Mouse (Mus musculus) lung, postnatal 14 days (tissue): Measurements from ENCODE around the gene Lgi4.

Experiments
- DNase-seq: peaks from one replicate; pipeline ENCODE4 v3.0.0; 2021

The Lgi4 gene

DNA sequence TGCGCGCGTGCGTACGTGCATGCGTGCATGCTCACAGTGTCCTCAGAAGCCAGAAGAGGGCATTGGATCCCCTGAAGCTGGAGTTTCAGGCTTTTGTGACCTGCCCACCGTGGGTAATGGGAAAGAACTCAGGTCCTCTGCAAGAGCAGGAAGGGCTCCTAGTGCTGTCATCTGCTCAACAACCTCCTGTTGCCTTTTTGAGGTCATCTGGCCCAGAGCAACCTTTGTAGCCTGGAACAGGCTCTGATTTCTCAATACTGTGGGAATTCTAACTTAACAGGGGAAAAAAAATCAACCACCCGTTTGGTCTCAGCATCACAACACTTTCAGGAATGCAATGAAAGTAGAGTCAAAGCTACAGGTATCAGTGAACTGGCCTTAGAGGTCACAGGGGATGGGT lies 20.5 kb downstream of the Lgi4 start:
- no peak for DNase-seq

DNA sequence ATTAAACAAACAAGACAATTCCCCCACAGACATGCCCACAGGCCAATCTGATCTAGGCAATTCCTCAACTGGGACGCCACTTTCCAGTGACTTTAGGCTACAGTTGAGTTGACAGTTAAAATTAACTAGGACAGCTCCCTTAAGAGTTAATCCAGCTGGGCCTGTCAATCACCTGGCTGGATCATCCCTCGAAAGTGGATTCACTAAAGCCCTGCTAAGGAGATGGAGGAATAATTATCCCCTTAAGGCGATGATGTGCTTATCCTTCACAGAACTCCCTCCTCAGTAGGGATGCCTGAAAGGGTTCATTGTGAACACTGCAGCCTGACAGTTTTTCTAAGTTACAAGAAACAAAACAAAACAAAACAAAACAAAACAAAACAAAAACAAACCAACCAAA lies 21.5 kb downstream of the Lgi4 start:
- no peak for DNase-seq

DNA sequence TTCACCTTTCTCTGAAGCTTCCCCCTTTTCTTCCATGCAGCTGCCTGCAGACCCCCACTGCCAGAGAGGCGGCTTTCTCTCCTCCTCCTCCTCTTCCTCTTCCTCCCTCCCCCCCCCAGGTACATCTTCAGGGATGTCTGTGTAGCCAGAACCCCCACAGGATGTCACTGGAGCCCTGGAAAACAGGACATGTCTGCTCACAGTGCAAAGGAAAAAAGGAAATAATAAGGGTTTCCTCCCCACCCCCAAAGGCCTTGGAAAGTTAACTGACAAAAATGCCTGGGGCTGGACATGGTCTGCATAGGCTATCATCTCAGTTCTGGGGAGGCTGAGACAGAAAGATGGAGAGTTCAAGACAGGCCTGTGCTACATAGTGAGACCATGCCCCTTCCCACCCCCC lies 22.0 kb downstream of the Lgi4 start:
- no peak for DNase-seq

DNA sequence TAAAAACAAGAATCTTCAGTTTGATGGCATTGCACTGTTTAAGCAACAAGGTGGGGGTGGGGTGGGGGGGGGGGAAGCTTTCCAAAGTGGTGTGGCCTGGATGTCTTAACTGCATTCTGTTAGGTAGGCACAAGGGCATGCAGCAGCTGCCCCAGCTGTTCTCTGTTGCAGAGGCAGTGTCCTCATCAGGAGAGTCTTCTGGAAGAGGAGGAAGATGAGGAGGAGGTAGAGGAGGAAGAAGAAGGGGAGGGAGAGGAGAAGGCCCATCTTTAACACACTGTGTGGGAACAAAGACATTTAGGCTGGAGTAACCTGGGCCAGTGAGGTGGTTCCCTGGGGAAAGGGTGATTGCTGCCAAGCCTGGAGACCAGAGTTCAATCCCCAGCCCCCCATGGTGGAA lies 23.0 kb downstream of the Lgi4 start:
- DNase-seq, result no peak

DNA sequence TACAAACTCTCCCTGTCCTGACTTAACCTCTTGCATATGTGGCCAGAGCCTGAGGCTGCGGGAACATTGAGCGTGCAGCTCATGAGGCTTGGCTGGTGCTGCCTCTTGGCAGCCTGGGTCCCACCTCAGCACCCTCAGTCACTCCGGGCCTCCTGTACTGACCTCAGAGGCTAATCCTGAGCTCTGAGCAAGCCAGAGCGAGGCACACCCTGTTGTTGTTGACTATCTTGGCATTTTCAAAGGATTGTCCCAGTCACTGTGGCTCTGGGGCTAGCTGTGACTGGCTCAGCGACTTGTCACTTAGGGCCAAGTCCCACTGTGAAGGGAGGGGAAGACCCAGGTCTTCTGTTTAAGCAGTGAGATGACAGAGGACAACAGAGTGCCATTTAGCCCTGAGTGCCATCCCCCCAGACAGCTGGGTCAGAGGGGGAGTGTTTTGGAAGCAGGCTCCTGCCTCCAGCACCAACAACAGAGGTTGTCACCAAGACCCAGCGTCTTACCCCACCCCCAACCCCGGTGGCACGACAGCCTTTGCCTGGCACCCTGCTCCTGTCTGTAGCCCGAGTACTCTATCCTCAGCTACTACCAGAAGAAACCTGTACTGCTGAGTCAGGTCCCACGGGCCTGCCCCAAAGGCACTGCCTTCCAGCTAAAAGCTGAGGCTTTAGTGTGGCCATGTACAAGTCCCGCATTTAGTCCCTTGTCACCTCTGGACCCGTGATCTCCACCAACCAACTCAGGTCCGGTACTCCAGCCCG lies 23.9 kb downstream of the Lgi4 start:
- DNase-seq, result peak; percentile 49

DNA sequence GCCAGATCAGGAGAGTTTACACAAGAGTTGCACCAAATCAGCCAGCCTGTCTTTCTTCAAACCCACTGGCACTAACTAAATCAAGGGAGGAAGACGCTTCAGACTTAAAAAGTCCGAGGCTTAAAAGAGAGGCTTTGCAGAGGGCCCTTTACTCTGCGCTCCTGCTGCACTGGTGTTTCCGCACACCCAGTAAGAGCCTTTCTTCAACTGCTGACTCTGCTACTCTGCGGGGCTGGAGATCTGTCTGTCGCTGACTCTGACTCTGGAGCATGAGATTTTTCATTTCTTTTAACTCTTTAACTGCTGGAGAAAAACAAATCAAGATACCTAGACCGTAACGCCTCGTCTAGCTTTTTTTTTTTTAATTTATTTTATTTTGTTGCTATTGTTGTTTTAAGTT lies 25.0 kb downstream of the Lgi4 start:
- no peak for DNase-seq

DNA sequence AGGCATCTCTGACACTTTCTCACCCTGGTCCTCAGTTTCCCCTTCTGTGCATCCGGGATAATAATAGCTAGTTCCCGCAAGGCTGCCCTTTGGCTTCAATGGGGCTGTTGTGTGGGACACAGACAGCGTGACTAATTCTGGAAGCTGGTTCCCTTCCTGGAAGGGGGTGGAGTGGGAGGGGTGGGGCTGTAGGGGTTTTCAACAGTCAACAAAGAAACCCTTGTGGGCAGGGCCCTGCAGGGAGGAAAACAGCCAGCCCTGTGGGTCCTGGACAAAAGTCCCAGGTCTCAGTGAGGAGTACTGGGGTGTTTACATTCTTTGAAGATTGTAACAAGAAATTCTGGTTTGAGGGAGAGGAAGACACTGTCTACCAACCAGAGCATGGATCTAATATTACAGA lies 26.0 kb downstream of the Lgi4 start:
- peak; percentile 43 for DNase-seq

DNA sequence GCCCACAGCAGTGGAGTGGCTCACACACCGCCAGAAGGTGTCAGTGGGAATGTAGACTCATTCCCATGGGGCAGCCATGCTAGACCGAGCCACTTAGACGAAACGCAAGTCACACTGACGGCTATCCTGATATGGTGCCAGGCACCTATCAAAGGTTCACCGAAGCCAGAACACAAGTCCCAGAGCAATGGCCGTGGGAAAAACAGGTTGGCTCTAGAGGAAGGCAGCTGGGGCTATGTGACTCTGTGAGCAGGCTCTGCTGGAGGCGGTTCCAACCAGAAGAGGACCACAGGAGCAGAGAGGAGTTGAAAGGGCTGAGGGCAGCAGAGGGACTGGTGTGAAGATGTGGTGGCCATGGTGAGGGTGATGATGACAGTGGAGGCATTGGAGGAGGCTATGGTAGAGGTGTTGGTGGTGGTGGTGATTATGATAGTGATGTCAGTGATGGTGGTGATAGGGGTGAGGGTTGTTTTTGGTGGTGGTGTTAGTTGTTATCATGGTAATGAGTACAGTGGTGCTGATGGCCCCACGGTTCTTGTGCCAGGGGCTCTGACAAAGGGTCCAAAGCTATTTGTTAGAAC lies 27.1 kb downstream of the Lgi4 start:
- DNase-seq, result no peak

DNA sequence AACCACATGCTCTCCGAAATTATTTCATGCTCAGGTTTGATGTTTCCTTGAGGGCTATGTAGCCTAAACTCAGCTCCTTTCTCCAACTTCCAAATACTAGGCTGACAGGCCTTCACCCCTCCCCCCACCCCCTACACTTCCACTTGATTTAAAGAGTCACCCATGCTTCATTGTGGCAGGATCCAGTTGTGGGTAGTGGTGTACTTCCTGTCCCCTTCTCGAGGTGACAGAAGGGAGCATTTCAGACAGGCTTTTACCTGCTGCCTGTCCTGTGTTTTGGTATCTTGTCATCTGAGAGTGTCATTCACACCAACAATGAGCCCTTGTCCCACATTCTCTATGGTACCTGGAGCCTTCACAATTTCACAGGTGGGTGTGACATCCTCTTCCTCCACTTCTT lies 28.1 kb downstream of the Lgi4 start:
- DNase-seq, result no peak

DNA sequence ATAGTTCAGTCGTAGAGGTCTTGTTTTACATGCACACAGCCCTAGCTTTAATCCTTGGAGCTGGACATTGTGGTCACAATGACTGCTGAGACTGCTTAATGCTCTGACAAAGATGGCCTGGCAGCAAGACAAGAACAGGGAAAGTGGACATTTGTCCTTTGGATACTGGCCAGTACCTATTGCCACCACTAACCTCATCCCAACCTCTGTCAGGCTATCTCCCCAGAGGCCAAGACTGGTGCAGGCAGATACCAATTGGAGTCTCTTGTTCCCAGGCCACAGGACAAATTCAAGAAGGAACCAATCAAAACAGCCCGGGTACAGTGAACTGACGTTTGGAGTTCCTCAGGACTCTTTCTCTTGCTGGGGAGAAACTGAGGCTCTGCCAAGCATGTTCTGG lies 29.1 kb downstream of the Lgi4 start:
- DNase-seq, result no peak

DNA sequence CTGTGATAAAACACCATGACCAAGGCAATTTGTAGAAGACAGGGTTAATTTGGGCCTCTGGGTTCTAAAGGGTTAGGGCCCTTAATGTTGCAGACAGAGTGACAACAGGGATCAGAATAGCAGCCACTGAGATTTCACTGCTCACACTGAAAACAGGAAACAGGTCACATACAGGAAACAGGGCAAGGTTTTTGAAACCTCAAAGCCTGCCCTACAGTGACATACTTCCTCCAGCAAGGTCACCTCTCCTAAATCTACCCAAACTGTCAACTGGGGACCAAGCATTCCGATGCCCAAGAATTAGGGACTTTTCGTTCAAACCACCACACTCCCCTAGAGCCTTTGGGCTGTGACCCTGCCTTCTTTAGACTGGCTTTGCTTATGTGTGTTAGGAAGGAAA lies 30.6 kb downstream of the Lgi4 start:
- DNase-seq, result no peak

DNA sequence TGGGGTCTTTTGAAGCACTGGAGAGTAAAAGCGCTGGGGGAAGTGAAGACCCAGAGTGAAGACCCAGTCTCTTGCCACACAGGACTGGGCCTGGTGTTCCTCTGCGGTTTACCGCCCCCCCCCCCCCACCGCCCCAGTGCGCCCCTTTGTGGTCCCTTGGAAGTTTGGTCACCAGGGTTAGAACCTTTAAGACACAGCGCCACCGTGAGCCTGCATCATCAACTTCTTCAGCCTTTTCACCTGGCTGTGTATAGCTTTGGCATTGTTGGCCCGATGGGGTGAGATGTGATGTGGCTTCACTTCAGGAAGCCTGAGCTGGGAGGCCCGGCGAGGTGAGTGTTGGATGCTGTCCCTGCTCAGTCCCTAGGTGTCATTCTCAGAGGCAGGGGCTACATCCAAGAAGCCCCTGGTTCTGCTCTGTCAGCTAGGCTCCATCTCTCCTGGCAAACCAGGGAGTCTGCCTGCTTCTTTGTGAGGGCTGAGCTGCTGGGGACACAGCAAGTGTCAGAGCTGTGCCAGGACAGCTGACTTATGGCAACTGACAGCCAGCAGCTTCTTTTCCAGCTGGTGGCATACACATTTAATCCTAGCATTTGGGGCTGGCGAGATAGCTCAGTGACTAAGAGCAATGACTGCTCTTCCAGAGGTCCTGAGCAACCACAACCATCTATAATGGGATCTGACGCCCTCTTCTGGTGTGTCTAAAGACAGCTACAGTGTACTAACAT lies 35.8 kb downstream of the Lgi4 start:
- DNase-seq, result no peak

DNA sequence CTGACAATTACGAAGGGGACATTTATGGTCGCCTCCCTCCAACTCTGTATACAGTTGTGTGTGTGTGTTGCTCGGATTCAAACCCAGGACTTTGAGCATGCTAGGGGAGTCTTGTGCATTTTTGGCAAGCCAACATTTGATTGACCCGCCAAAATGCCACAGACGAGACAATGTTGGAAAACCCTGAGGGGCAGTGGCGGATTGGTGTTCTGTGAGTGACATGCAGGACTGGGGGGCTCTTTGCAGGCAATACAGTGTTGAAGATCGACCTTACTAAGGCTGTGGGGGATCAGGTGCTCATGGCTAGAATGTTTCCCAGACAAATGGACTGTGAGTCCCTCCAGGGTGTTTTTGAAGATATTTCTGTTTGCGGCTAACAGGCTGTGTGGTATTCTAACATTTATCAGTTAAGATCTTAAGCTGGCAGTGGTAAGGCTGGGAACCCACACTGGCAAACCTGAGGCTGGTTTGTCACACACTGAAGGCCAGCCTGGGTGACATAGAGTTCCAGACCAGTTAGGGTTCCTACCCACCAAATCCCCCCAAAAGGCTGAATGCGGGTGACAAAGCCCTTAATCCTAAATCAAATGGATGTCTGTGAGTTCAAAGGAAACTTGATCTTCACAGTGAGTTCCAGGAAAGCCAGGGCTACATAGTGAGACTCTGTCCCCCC lies 37.9 kb downstream of the Lgi4 start:
- no peak for DNase-seq

DNA sequence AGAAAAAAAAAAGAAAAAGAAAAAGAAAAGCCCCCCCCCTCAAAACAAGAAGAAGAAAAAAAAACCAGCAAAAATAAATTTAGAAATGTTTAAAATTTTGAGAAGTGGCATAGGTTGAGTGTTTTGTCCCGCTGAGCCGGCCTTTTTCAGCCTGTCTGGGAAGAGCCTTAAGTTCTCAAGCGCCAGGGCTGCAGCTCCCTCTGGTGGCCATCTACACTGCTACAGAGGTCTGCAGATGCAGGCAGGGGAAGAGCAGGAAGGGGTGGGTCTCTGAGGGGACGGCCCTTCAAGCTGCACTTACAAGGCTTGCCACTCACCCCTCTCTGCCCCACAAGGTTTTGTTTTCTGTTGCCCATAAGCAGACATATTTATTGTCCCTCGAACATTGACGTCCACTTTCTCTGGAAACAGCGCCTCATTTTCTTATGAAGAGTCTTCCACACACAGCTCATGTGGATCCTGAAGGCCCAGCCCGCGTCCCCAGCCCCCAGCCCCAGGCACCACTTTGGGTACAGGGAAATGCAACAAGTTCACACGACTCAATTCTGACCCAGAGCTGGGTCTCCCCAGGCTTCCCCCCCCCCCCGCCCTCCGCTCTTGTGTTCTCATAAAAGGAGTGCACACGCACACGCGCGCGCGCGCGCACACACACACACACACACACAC lies 38.6 kb downstream of the Lgi4 start:
- DNase-seq, result peak; percentile 96

DNA sequence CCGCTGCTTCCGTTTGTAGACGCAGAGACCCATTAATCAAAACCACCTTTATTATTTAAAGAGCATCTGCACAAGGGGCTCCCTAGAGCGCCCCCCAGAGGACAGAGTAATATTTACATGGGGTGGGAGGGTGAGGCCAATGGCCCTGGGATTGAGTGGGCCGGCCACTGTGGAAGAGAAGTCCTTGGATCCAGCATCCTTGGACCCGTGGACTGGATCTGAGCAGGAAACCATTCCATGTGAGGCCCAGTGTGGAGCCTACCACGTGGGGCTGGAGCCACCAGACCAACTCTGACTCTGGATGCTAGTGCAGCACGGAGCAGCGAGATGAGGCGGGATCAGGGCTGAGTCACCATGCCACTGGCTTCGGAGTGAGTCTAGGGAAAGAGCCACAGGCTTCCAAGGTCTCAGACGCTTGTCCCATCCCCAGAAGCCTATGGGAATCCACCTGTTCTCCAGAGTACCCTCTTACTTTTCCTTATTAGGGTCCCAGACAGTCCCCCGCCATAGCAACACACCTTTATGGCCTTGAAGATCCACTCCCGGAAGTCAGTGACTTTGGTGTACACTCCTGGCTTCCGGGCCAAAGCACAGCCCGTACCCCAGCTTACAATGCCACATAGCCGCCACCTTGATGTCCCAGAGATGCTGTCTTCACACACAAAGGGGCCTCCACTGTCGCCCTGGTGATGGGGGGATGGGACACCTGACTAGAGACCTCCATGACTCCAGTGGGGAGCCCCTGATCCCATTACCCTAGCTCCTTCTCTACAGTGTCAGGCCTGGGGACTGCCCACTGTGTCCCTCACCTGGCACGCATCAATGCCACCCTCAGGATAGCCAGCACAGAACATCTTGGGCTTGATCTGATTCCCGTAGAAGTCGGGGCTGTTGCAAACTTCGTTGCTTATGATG lies 39.8 kb downstream of the Lgi4 start:
- no peak for DNase-seq

DNA sequence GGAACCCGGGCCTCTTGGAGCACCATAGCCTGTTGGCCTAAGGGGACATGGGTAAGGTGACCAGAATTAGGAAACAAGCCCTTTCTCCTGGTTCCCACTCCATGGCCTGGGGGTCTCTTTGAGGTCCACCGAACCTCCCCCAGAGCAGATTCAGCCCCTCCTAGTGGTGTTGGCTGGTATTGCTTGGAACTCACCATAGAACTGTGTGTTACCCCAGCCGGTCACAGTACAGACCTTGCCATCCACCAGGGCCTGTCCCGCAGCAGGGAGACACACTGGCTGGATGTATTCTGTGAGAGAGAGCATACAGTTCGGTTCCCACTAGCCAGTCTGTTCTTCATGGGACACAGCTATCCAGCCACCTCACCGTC lies 40.5 kb downstream of the Lgi4 start:
- no peak for DNase-seq

DNA sequence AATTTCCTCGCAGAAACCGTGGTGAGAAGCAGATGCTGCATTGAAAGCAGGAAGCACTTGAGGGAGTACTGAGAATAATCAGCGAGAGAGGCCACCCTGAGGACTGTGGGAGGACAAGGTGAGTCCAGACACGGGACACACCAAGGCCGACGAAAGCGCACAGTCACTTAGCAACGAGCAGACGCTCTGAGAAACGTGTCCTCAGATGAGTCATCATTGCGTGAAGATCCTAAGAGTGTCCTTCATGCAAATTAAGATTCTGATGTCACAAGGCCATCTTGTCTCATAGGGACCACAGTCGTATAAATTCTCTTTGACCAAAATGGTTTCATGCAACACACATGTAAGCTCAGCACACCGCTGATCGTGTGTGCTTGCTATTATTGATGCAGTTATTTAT lies 41.6 kb downstream of the Lgi4 start:
- DNase-seq, result no peak

DNA sequence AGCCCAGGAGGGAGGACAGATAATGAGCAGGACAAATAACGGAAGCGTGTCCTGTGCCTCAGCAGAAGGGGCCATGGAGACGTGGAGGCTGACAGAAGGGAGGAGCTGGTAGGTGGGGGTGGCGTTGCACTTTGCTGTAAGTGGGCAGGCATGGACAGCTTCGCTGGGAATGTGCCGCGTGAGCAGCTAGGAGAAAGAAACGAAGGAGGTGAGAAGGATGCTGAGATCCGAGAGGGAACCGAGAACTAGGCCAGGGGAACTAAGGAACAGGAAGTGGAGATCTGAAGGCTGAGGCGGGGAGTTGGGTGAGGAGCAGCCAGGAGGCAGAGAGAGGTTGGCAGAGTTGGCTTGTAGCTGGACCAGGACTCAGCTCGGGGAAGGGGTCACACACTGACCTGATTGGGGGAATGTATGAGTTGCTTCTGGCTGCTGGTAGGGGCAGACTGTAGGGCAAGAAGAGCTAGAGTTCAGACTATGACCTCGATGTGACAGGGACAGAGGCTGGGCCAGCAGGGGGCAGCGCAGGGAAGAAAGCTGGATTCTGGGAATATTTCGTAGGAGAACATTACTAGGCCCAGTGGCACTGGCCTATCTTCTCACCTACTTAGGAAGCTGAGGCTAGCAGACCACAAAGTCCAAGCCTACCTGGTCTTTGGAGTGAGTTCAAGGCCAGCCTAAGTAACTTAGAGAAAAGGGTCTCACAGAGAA lies 46.1 kb downstream of the Lgi4 start:
- peak; percentile 70 for DNase-seq

DNA sequence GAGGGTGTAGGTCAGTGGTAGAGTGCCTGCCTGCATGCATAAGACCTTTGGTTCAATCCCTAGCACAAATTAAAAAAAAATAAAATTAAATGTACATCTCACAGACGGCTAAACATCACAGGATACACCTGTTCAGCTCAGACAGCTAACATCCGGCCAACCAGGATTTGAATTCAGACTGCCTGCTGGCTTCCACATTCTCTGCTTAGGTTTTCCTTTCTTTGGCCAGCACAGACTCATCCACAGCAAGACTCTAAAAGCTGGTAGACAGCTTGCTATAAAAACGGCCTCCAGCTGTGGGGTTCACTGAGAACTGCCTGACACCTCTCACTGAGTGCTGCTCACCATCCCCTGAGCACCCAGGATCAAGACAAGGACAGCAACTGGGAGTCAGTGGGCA lies 47.0 kb downstream of the Lgi4 start:
- DNase-seq, result no peak

DNA sequence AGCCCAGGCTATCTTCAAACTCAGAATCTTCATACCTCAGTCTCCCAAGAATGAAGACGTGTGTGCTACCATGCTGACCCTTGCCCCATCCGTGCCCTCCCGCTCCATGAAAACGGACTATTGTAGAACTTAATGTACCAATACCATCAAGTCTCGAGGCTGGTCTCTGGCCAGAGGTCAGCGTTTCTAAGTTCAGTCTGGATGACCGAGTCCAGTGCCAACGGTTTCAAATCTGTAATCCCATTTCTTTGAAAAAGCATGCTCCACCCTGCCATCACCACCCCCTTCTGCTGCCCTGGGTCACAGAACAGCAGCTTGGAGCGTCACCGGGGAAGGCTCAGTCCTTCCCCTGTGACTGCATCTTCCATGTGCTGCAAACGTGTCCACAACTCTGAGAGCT lies 48.6 kb downstream of the Lgi4 start:
- DNase-seq, result no peak

DNA sequence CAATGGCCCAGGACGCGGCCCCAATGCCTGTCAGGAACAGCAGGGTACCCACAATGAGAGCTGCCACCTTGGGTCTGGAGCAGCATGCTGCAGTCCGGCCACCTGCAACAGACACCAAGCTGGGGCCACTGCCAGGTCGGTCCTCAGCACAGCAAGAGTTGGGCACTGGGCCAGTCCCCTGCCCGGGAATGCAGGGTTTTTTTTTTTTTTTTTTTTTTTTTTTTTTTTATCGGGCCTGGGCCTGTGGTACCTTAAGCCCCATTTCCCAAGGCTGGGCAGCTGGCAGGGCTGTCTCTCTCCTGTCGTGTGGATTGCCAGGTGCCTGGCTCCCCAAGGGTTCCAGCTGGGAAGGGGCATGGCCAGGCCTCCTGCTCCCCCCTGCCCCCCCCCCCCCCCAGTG lies 49.9 kb downstream of the Lgi4 start:
- DNase-seq, result peak; percentile 70

DNA sequence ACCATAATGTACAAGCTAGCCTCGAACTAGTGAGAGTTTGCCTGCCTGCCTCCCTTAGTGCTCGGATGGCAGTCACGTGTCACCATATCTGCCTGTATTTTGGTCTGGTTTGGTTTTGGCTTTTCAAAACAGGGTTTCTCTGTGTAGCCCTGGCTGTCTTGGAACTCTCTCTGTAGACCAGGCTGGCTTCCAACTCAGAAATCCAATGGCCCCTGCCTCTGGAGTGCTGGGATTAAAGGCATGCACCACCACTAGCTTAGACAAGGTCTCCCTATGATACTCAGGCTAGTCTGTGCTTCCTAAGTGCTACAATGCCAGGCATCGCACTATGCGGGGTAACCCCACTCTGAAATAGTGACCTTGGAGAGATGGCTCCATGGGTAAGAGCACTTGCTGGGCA lies 50.7 kb downstream of the Lgi4 start:
- DNase-seq, result no peak
